Mouse (Mus musculus) lung, embryonic 16.5 days (tissue): ENCODE results near the gene Afmid. TPM values are rescaled to one million over a fixed set of nuclear protein-coding genes. Genes with fewer than 3 reads are reported as not detected.
A peak's percentile ranks its signal among the peaks of the same experiment; 100 is the strongest.

Experiments
- ATAC-seq: fragments of 200-750 bp; cut with Nextera tagmentation; 2 replicates; pipeline ENCODE4 v1.8.0; 2017; ENCODE audit warnings: low read depth, mild to moderate bottlenecking, moderate library complexity
- H3K27ac ChIP-seq: fragments of 300-500 bp; sonication (generic); 2 replicates; pipeline ENCODE4 v1.5.1; 2014; ENCODE audit warnings: mild to moderate bottlenecking, control low read depth, low read length
- H3K27me3 ChIP-seq: fragments of 300-500 bp; sonication (generic); 2 replicates; pipeline ENCODE4 v1.6.1; 2014; ENCODE audit warnings: low read depth, low read length, mixed read lengths; ENCODE audit not compliant: control insufficient read depth, insufficient read depth
- H3K36me3 ChIP-seq: fragments of 300-500 bp; sonication (generic); 2 replicates; pipeline ENCODE4 v1.6.1; 2014; ENCODE audit warnings: low read length; ENCODE audit not compliant: control insufficient read depth, insufficient read depth
- H3K4me1 ChIP-seq: fragments of 300-500 bp; sonication (generic); replicated peaks from 2 replicates; pipeline ENCODE4 v1.6.1; 2014; ENCODE audit warnings: low read length, mixed read lengths; ENCODE audit not compliant: control insufficient read depth, insufficient read depth
- H3K4me2 ChIP-seq: fragments of 300-500 bp; sonication (generic); 2 replicates; pipeline ENCODE4 v1.6.1; 2014; ENCODE audit warnings: low read depth, low read length, control low read depth
- H3K4me3 ChIP-seq: fragments of 300-500 bp; sonication (generic); 2 replicates; pipeline ENCODE4 v1.5.1; 2014; ENCODE audit warnings: mild to moderate bottlenecking, low read length, control low read depth
- H3K9ac ChIP-seq: fragments of 300-500 bp; sonication (generic); 2 replicates; pipeline ENCODE4 v1.6.1; 2014; ENCODE audit warnings: low read length, control low read depth
- H3K9me3 ChIP-seq: fragments of 300-500 bp; sonication (generic); 2 replicates; pipeline ENCODE4 v1.6.1; 2016; ENCODE audit warnings: low read length; ENCODE audit not compliant: control insufficient read depth
- WGBS: fragments of 180-500 bp; shearing (Covaris S2); extraction: QIAGEN DNeasy Blood & Tissue Kit; methylation state at CpG from one replicate; pipeline ENCODE4 v1.1.7; 2014; 5-methylcytosine and 5-hydroxymethylcytosine counted together
- polyA plus RNA-seq: library from polyadenylated mRNA; unstranded; fragments of >200 nt; fragmentation: Nextera tagmentation; extraction: Ambion mirVana; gene quantifications from 2 replicates; pipeline ENCODE4 v1.2.1, GENCODE M21; 2015

Gene Afmid
- polyA plus RNA-seq, 1 experiment from 2014 or later = 4.9 TPM

- 24% methylated on average over 6 of the region's 6 CpGs for WGBS
- Histone ChIP-seq H3K4me2 (no peak overlapping the region), H3K36me3 (no peaks in the 10 kb centered on the region), H3K4me1 (peaks cover 26% of the 10 kb centered on the region), H3K9ac (no peak overlapping the region), H3K9me3 (no peaks in the 10 kb centered on the region), H3K27me3 (no peaks in the 10 kb centered on the region), H3K27ac (no peak overlapping the region), H3K4me3 (no peak overlapping the region)
- no peak for ATAC-seq
Observed at GRCm38 (mm10) chr11:117875681-117876080, 50.0 kb downstream of the Afmid start.

GRCm38 (mm10) chr11:117877917-117878745 lies 52.4 kb downstream of the Afmid start:
- Histone ChIP-seq H3K27me3 (no peaks in the 10 kb centered on the region), H3K27ac (peak overlapping the region; percentile 33; the same call in 1 of the 2 replicates), H3K4me3 (peak overlapping the region; percentile 5; the same call in 1 of the 2 replicates), H3K4me2 (peak overlapping the region; percentile 35), H3K36me3 (no peaks in the 10 kb centered on the region), H3K4me1 (peaks cover 37% of the 10 kb centered on the region), H3K9ac (peak overlapping the region; percentile 48), H3K9me3 (no peaks in the 10 kb centered on the region)
- ATAC-seq = peak; percentile 39
- WGBS = 12% methylated on average over 13 of the region's 13 CpGs

GRCm38 (mm10) chr11:117878892-117879291 lies 53.2 kb downstream of the Afmid start:
- no peak overlapping the region for H3K4me3 ChIP-seq
- ATAC-seq = no peak
- H3K4me2 ChIP-seq = peak overlapping the region; percentile 35; the same call in 1 of the 2 replicates
- H3K36me3 ChIP-seq = no peaks in the 10 kb centered on the region
- no peaks in the 10 kb centered on the region for H3K27me3 ChIP-seq
- peak overlapping the region; percentile 31; the same call in 1 of the 2 replicates for H3K27ac ChIP-seq
- peaks cover 34% of the 10 kb centered on the region for H3K4me1 ChIP-seq
- 26% methylated on average over 8 of the region's 8 CpGs for WGBS
- peak overlapping the region; percentile 48 for H3K9ac ChIP-seq
- no peaks in the 10 kb centered on the region for H3K9me3 ChIP-seq

GRCm38 (mm10) chr11:117879676-117880075 lies 54.0 kb downstream of the Afmid start:
- Histone ChIP-seq H3K27ac (no peak overlapping the region), H3K4me3 (no peak overlapping the region), H3K9me3 (no peaks in the 10 kb centered on the region), H3K27me3 (no peaks in the 10 kb centered on the region), H3K4me2 (no peak overlapping the region), H3K9ac (no peak overlapping the region), H3K4me1 (peaks cover 34% of the 10 kb centered on the region), H3K36me3 (no peaks in the 10 kb centered on the region)
- no peak for ATAC-seq
- 73% methylated on average over 6 of the region's 6 CpGs for WGBS

GRCm38 (mm10) chr11:117880336-117880976 lies 54.7 kb downstream of the Afmid start:
- ATAC-seq = no peak
- Histone ChIP-seq H3K9ac (no peak overlapping the region), H3K4me1 (peaks cover 34% of the 10 kb centered on the region), H3K9me3 (no peaks in the 10 kb centered on the region), H3K27me3 (no peaks in the 10 kb centered on the region), H3K4me3 (no peak overlapping the region), H3K27ac (no peak overlapping the region), H3K36me3 (no peaks in the 10 kb centered on the region), H3K4me2 (no peak overlapping the region)
- 78% methylated on average over 9 of the region's 9 CpGs for WGBS

DNA sequence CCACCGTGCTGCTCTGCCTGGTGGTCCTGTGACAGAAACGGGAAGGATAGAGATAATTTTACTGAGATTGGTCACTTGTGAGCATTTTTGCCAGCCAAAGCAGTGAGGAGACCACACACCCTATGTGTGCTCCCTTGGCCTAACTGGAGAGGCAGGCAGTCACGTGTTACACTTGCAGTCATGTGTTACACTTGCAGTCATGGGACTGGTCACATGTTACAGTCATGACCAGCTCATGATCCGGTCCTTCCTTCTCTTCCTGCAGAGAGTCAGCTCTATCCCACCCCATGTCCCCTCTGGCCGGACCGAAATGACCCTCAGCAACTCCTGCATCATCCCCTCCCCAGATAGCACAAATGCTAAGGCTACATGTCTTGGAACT lies 55.2 kb downstream of the Afmid start:
- Histone ChIP-seq H3K4me3 (no peak overlapping the region), H3K27me3 (no peaks in the 10 kb centered on the region), H3K36me3 (no peaks in the 10 kb centered on the region), H3K4me2 (no peak overlapping the region), H3K9ac (peak overlapping the region; percentile 33; the same call in 1 of the 2 replicates), H3K9me3 (no peaks in the 10 kb centered on the region), H3K4me1 (peaks cover 32% of the 10 kb centered on the region), H3K27ac (peak overlapping the region; percentile 81)
- no peak for ATAC-seq
- WGBS = 63% methylated on average over 6 of the region's 6 CpGs

- Histone ChIP-seq H3K9ac (peak overlapping the region; percentile 36), H3K4me3 (no peak overlapping the region), H3K4me1 (peaks cover 32% of the 10 kb centered on the region), H3K27ac (peak overlapping the region; percentile 81), H3K4me2 (peak overlapping the region; percentile 18; the same call in 1 of the 2 replicates), H3K27me3 (no peaks in the 10 kb centered on the region), H3K36me3 (no peaks in the 10 kb centered on the region), H3K9me3 (no peaks in the 10 kb centered on the region)
- peak; percentile 79 for ATAC-seq
- 4% methylated on average over 8 of the region's 8 CpGs for WGBS
Observed at GRCm38 (mm10) chr11:117881787-117882186, 56.1 kb downstream of the Afmid start.

GRCm38 (mm10) chr11:117882208-117882607 lies 56.5 kb downstream of the Afmid start:
- Histone ChIP-seq H3K4me1 (peaks cover 32% of the 10 kb centered on the region), H3K27ac (peak overlapping the region; percentile 81), H3K9ac (peak overlapping the region; percentile 36), H3K4me3 (no peak overlapping the region), H3K4me2 (peak overlapping the region; percentile 18; the same call in 1 of the 2 replicates), H3K9me3 (no peaks in the 10 kb centered on the region), H3K36me3 (no peaks in the 10 kb centered on the region), H3K27me3 (no peaks in the 10 kb centered on the region)
- peak; percentile 20; the same call in 1 of the 2 replicates for ATAC-seq
- 60% methylated on average over 1 of the region's 1 CpGs for WGBS

DNA sequence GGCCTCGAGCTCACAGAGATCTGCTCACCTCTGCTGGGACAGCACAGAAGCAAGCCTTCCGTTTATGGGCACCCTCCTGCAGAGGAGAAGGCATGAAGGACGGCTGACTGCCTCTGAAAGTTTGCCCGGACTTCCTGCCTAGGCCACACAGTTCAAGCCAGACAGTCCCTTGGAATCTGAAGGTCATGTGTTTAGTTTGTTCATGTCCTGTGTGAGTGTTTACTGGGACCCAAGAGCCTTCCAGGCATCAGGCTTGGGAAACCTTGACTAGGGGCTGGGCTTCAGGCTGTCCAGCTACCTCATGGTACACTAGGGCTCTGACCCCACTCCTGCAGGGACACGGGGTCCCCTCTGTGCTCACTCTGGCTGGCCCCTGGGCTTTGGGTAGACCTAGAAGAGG lies 60.3 kb downstream of the Afmid start:
- Histone ChIP-seq H3K4me3 (no peak overlapping the region), H3K9me3 (no peaks in the 10 kb centered on the region), H3K27ac (no peak overlapping the region), H3K4me1 (peaks cover 40% of the 10 kb centered on the region), H3K36me3 (no peaks in the 10 kb centered on the region), H3K27me3 (peaks cover 5% of the 10 kb centered on the region; the same call in 1 of the 2 replicates), H3K9ac (no peak overlapping the region), H3K4me2 (no peak overlapping the region)
- ATAC-seq = no peak
- 28% methylated on average over 5 of the region's 5 CpGs for WGBS
